Mouse (Mus musculus) adrenal gland, postnatal 4 days (tissue): ENCODE results near the gene 9230104L09Rik. TPM values are rescaled to one million over a fixed set of nuclear protein-coding genes. Genes with fewer than 3 reads are reported as not detected.
A peak's percentile ranks its signal among the peaks of the same experiment; 100 is the strongest.

Experiments used
- DNase-seq, 2 experiments: peaks; one replicate each; pipeline ENCODE4 v3.0.0; 2021 to 2022; ENCODE audit warnings: low spot score in 2 of 2, mixed read lengths in 2 of 2
- long read RNA-seq, 2 experiments: library from polyadenylated mRNA; stranded (forward); transcript quantifications; one replicate each; pipeline ENCODE4 v2.0.0; 2021
- total RNA-seq, 2 experiments: library from RNA; stranded (reverse); gene quantifications; 2 replicates each; pipeline ENCODE4 v1.2.3; 2021

The 9230104L09Rik gene
- total RNA-seq, result 1 to 10 TPM; 1.6 to 2.0 TPM
- long read RNA-seq, experiment 1, result 0 reads
- long read RNA-seq, experiment 2, partial matches to known transcripts, result 0 of 2 reads
- long read RNA-seq, experiment 2, other reads (novel, unspliced or antisense), result 1 of 2 reads

GRCm38 (mm10) chr2:148864966-148865365 is at the start of gene 9230104L09Rik:
TSS of gene 9230104L09Rik (minus strand) at chr2:148865038.
- no peak for DNase-seq

DNA sequence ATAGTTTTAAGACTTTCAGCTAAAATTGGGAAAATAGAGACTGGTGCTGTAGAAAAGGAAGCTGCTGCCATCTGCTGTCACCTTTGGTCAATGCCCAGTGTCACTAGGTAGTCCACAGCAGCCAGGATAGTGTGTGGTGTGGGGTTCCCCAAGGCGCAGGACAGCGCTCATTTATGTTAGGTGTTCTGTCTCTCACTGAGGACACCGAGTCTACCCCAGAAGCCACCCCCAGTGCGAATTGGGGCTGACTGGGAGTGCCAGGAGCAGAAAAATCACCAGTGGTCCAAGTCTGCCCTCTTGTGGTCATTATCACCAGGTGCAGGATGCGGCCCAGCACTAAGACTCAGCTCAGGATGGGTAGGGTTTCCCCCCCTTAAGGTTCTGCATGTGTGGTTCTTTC is 37.4 kb upstream of the 9230104L09Rik start:
- DNase-seq, result peak; percentile 18 to 27

DNA sequence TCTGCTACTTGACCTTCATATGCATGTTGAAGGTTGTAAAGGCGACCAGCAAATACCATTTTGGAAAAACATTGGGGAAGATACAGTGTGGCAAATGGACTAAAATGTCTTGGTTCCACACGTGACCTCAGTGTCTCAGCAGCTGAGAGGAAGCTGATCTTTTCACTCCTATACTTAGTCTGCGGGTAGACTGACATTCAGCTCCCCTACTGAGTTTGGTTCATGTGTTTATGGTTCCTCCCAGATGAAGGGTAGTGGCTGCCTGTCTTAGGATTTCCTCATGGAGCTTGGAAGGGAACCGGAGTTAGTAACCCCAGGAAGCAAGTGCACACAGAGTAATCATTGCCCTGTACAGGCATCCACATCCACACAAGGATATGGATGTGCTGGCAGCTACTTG is 35.5 kb upstream of the 9230104L09Rik start:
- no peak for DNase-seq

GRCm38 (mm10) chr2:148896219-148896618 is 31.4 kb upstream of the 9230104L09Rik start:
- no peak for DNase-seq

- DNase-seq, result no peak
Measured at GRCm38 (mm10) chr2:148893107-148893506, 28.3 kb upstream of the 9230104L09Rik start.

DNA sequence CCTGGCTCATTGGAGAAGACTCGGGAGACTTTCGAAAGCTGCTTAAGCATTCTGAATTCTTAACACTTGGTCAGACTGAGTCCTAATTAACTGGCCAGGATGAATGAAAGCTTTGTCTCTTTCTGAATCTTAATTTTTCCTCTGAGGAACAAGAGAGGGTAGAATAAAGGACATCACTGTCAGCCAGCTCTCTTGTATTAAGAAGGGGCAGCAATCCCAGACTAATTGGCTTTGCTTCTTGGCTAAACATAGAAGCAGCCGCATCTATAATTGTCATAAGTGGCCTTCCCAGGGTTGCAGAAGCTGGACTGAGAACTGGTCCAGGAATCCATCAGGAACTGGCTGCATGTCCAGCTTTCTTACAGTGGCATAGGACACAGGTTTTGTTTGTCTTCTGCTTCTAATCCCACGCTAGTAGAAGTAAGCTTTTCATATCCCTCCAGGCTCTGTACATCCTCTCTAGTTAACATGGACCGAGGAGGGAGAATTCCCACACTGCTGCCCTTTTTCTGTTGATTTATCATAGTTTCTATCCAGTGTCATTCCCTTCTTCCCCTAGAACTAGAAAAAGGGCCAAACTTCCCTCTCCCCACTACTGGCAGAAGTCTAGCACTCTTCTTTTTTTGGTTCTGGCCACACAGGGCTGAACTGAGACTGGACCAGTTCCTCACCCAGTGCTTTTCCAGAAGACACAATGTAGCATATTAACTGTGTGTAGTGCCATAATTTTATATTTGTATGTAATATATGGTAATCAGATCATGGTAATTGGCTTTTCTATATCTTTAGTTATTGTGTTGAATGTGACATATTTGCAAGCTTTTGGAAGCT is 25.4 kb upstream of the 9230104L09Rik start:
- no peak for DNase-seq

DNA sequence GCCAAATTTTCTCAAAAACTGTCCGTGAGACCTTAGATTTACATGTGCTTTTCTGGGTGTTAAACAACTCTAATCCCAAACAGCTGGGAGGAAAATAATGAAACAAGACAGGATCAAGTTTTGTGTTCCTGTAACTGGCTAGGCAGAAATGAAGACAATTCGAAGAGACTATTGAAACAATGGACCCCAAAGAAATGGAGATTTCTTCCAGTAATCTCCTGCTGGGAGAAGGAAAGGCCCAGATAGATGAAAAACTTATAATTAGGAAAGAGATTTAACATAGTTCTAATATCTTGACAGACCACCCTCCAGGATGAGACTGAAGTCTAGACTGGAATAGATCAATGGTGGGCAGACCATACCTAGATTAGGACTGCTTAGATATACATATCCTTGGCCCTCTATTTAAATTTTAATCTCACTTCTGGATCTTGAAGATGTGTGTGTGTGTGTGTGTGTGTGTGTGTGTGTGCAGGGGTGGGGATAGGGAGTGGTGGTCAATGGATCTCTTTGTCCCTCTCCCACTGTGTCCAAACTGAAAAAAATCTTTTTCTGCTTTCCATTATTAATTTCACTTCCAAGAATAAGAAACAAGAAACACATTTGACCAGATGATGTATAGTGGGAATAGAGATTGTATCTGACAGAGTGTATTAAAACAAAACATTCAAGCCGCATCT is 24.6 kb upstream of the 9230104L09Rik start:
- no peak for DNase-seq

GRCm38 (mm10) chr2:148888872-148889271 is 24.0 kb upstream of the 9230104L09Rik start:
- no peak for DNase-seq

DNA sequence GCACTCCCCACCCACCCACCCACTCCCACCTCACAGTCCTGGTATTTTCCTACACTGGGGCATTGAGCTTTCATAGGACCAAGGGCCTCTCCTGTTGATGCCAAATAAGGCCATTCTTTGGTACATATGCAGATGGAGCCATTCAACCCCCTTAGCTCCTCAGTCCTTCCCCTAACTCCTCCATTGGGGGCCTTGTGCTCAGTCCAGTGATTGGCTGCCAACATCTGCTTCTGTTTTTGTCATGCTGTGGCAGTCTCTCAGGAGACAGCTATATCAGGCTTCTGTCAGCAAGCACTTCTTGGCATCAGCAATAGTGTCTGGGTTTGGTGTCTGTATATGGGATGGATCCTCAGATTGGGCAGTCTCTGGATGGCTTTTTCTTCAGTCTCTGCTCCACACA is 19.9 kb upstream of the 9230104L09Rik start:
- DNase-seq, result no peak

DNA sequence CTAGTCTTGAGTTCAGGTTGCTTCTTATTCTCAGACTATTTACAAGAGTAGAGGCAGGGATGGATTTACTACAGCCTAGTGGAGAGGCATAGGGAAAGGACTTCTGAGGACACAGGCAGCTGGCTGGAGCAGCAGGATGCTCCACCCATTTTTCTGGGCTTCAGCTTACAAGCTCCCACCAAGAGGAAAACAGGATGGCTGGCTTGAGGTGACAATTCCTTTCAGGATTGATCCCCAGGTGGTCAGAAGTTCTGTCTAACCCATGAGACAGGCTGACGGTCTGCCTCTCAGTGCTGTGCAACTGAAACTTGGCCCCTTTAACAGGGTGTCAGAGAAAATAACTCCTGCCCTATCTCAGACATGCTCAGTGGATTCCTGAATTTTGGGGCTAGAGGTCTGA is 14.4 kb upstream of the 9230104L09Rik start:
- DNase-seq, result no peak

DNA sequence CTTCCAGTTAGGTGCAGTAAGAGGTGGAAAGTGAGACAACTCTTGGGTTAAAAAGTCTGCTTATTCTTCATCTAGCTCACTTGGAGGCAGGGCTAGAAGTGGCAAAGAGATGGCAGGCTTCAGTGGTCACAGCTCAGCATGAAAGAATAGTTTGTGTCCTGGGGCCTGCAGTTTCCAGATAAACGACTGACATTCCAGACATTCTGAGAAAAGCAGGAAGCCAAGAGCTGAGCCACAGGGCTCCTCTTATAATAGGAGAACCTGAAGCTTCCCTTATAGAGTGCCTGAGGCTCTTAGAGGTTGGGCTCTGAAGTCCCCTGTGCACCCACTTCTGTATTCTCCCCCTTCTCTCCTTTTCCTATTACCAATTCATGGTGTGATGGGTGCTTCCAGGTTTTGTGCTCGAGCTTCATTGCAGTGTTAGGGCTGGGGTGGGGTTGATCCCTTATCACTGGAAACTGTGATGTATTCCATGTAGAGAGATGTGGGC is 13.8 kb upstream of the 9230104L09Rik start:
- no peak for DNase-seq

GRCm38 (mm10) chr2:148877016-148877770 is 12.4 kb upstream of the 9230104L09Rik start:
- DNase-seq, result no peak

- peak; percentile 85 to 87 for DNase-seq
Measured at GRCm38 (mm10) chr2:148875335-148875811, 10.5 kb upstream of the 9230104L09Rik start, which contains the start of gene Cst3. TSS of gene Cst3 (minus strand) at chr2:148875692.

- DNase-seq, result no peak
Measured at GRCm38 (mm10) chr2:148874617-148875334, 9.9 kb upstream of the 9230104L09Rik start.

GRCm38 (mm10) chr2:148874224-148874616 is 9.4 kb upstream of the 9230104L09Rik start:
- DNase-seq, result no peak

GRCm38 (mm10) chr2:148872860-148873259 is 8.0 kb upstream of the 9230104L09Rik start:
- no peak for DNase-seq

GRCm38 (mm10) chr2:148870526-148870925 is 5.7 kb upstream of the 9230104L09Rik start:
- DNase-seq, result no peak

DNA sequence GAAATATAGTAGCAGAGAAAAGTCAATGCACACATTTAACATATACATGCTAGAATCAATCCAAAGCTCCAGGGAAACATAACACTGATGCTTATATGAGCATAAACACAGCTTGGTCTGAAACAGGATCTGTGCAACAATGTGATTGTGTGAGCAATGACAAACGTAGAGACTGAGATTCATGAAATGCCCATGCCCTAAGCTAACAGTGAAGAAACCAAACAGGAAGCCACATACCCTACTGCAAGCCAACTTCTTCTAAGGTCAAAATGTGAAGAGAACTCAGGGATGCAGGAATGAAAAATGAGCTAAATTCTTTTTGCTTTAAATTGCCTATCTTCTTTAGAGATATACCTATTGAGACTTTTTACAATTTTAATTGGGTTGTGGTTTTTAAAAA is 4.1 kb upstream of the 9230104L09Rik start:
- DNase-seq, result no peak

GRCm38 (mm10) chr2:148861693-148862092 is 3.1 kb downstream of the 9230104L09Rik start:
- no peak for DNase-seq

- no peak for DNase-seq
Measured at GRCm38 (mm10) chr2:148860993-148861392, 3.8 kb downstream of the 9230104L09Rik start.
